Mouse (Mus musculus): ENCODE data around the gene Olfr205.
"Not testable (repeated sequence)": the region's sequence is repeated elsewhere in the genome, so short reads cannot be mapped to it uniquely, and the experiment has no call there.

Gene Olfr205

DNA sequence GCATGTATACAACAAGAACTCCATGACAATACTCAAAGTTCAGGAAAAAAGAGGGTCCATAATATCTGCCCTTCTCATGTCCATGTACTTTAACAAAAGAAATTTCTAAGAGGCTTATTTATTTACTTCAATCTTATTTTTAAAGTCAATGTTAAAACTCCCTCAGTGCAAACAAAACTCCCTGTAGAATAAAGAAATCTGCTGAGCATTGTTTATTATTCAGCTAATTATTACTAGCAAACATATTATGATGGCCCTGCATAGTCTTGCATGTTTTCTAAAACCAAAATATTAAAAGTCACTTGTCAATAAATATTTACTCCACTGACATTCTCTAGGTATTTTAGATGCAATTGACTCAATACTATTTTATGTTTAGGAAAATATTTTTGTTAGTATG, at the start of gene Olfr205:
Gene Olfr205 (minus strand): TSS at position 101 of the 400 bp plus-strand sequence.
- no peak for DNase-seq

DNA sequence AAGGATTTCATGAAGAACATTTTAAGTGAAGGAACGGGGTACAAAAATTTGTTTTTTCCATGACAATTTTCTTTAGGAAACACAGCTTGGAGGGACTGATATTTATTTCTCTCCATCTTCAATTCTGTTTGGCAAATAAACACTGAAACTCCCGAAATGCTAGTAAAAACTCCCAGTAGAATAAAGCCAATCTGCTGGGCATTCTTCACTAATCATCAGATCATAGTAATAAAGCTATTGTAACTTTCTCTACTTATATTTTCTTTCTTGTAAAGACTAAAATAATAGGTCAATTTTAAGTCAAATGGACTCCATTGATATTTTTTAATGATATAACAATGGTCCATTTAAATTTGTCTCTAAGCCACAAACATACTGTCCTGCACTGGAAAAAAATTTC, 33.0 kb upstream of the Olfr205 start, which contains the start of gene Olfr209:
Gene Olfr209 (minus strand): TSS at position 101 of the 400 bp plus-strand sequence.
- DNase-seq, result no peak

DNA sequence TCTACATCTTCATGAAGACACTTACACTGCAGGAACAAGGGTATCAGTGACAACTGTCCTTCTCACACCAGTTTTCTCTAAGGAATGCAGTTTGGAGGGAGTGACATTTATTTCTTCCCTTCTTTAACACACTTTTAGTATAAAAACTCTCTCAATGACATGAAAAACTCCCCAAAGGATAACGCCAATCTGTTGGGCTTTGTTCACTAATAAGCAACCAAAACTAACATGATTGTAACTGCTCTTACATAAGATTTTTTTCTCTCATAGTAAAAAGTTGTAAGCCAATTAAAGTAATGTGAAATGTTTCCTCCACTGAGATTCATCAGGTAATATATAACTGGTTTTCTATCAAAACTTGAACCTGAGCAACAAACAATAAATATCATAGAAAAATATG, 18.2 kb upstream of the Olfr205 start, which contains the start of gene Olfr206:
Gene Olfr206 (minus strand): TSS at position 101 of the 400 bp plus-strand sequence.
- DNase-seq, result no peak

DNA sequence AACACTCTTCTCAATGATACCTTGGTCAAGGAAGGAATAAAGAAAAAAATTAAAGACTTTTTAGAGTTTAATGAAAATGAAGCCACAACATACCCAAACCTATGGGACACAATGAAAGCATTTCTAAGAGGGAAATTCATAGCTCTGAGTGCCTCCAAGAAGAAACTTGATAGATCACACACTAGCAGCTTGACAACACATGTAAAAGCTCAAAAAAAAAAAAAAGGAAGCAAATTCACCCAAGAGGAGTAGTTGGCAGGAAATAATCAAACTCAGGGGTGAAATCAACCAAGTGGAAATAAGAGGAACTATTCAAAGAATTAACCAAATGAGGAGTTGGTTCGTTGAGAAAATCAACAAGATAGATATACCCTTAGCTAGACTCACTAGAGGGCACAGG, 7.7 kb downstream of the Olfr205 start:
- DNase-seq, result not testable (repeated sequence)

DNA sequence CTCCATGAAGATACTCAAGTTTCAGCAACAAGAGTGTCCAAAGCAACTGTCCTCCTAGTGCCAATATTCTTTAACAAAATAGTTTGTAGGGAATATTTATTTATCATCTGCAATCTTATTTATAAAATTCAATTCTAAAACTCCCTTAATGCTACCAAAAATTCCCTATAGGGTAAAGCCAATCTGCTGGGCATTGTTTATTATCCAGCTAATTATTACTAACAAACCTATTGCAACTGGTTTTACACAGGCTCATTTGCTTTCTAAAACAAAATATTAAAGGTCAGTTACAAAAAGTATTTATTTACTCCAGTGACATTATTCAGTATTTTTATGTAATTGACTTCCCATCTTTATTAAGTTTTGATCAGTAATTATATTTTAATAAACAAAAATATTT, 12.8 kb downstream of the Olfr205 start, which contains the start of gene Olfr204:
Gene Olfr204 (minus strand): TSS at position 101 of the 400 bp plus-strand sequence.
- no peak for DNase-seq

DNA sequence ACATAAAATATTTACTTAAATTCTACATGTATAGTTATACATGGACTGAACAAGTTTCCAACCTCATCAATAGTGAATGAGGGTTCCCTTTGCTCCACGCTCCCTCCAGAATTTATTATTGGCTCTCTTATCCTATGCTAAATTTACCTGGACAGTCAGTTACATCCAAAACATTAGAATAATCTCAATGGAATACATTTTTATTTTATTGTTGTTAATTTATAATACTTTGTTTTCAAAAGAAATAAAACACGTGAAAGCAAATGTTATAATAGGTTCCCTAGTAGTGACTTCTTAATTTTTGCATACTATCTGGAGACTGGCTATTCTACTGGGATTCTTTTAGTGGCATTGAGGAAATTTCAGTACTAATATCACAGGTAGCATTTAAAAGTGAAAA, 32.4 kb downstream of the Olfr205 start, which contains the start of gene Olfr203:
Gene Olfr203 (plus strand): TSS at position 301 of the 400 bp plus-strand sequence.
- DNase-seq, result no peak

DNA sequence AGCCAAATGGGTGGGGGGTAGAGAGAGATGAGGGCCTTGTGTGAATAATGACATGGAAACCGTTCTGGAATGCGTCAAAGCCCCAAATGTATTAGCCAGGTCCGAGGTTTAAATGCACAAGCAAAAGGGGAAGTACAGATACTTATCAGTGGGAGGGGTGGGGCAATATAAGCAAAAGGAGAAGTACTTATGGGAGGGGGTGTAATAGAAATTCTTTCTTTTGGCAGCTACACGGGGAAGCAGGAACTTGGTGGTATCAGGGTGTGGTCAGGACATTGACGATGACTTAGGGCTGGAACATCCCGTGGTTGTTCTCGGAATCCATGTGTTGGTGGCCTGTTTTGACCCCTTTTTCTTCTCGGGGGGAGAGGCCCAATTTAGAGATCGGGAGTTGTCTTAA, 43.4 kb downstream of the Olfr205 start:
- DNase-seq, result not testable (repeated sequence)

DNA sequence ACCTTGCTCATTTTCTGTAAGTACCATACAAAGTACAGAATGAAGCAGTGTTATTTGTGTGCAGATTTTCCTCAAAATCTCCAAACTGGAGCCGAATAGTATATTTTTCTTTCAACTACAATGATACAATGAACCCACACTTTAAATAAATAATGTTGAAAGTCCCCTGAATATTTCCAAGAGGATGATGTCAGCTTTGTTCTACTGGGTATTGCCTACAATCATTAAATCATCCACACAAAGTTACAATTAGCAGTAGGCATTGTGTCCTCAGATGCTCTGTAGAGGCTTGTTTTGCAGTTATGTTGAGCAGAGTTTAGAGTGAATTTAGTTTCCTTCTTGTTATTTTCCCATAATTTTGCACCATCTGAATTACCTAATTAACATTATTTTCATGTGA, 44.2 kb downstream of the Olfr205 start, which contains the start of gene Olfr202:
Gene Olfr202 (minus strand): TSS at position 101 of the 400 bp plus-strand sequence.
- no peak for DNase-seq

DNA sequence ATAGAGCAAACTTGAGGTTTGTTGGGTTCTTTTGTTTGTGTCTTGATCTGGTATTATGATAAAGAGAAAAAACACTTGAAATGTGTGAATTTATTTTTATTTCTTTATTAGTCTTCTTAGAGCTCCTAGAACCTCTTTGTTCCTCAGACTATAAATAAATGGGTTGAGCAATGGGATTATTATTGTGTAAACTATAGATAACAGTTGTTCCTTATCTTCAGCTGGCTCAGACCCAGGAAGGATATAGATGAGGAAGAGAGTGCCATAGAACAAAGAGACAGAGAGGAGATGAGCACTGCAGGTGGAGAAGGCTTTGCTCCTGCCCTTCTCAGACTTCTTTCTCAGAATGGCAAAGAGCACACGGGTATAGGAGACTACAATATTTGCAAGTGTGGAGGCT, 47.5 kb downstream of the Olfr205 start:
- DNase-seq, result no peak

DNA sequence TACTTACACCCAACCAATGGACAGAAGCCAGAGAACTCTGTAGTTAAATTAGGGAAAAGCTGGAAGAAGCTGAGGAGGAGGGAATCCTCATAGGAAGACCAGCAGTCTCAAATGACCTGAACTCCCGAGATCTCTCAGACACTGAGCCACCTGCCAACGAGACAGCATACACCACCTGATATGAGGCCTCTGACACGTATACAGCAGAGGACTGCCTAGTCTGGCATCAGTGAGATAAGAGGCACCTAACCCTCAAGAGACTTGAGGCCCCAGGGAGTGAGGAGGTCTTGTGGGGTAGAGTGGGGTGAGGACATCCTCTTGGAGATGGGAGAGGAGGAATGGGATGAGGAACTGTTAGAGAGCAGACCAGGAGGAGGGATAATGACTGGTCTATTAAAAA, 50.4 kb downstream of the Olfr205 start:
- DNase-seq, result no peak

All from kidney, postnatal 14 days (tissue).